Mouse (Mus musculus): ENCODE data around the gene Vdr. TPM values are rescaled to one million over a fixed set of nuclear protein-coding genes. Genes with fewer than 3 reads are reported as not detected.

Vdr gene
- total RNA-seq, 2 experiments from 2014 or later = 0.10 TPM; not detected in 1

DNA sequence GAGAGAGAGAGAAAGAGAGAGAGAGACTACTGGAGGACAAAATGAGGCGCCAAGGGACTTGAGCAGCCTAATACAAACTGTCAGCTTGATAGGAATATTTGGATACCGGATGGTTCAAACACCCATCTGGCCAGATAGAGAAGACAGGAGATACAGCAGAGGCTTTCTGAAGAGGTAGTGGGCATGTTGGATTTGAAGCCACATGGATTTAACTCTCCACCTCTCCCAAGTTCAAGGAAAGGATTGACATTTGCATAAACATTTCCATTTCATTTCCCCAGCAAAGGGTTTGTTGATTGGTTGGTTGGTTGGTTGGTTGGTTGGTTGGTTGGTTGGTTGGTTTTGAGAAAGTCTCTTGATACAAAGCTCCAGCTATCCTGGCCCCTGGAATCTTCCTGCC, 62.6 kb downstream of the Vdr start:
- no peak overlapping the region for H3K4me3 ChIP-seq
- H3K27ac ChIP-seq = no peak overlapping the region
- no peak for TF ChIP-seq CTCF (conservative IDR thresholded peaks at IDR 0.05)
- DNase-seq (ENCODE audit: low spot score in 2 of 2) = no peak

DNA sequence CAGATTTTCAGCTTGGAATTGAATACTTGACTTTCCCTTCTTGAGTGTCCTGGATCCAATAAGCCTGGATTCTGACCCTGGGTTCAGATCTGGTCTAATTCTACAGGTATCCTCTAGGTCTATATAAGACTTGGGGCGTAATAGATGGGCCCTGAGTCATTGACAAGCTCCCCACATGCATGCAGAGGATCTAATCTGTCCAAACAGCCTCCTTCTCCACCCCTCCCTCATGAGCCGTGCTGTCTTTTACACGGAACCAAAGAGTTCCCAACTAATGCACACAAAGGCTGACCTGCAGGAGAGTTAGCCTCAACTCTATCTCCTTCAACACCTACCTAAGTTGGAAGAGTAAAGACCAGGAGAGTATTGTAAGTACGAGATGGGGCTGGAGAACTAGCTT, 63.1 kb downstream of the Vdr start:
- DNase-seq (ENCODE audit: low spot score in 2 of 2) = no peak
- no peak for TF ChIP-seq CTCF (conservative IDR thresholded peaks at IDR 0.05)
- no peak overlapping the region for H3K27ac ChIP-seq
- H3K4me3 ChIP-seq = no peak overlapping the region

DNA sequence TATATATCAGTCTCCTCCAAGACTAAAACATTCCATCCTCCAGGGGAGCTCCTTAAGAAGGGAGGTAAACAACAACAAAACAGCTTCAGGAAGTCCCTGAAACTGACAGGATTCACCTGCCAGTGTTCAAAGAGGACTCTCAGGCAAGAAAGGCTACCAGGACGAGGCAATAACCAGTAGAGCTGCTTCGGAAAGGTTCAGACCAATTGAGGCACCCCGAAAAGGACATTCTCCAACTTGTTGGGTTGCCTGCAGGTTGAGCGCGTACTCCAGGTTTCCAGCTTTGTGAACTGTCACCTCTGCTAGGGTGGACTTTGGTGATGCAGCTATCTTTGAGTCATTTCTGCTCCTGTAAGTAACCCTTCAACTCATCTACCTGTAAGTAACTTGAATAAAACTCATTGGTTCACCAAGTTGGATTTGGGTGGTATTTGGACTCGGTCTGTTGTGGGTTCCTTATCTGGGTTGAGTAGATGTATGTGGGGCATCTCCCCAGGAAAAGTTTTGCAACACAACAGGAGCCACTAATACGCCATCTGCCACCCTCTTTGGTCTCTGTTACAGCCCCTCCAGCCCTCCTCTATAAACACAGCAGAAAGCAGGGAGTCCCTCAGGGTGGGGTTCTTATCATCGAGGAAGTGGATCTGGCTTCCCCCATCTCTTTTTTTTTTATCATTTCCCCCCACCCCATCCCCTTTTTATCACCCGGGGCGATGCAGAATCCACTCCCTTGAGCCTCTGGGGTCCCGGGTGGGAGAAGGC, 64.1 kb downstream of the Vdr start:
- H3K4me3 ChIP-seq = no peak overlapping the region
- no peak for TF ChIP-seq CTCF (conservative IDR thresholded peaks at IDR 0.05)
- no peak for DNase-seq (ENCODE audit: low spot score in 2 of 2)
- H3K27ac ChIP-seq = no peak overlapping the region

DNA sequence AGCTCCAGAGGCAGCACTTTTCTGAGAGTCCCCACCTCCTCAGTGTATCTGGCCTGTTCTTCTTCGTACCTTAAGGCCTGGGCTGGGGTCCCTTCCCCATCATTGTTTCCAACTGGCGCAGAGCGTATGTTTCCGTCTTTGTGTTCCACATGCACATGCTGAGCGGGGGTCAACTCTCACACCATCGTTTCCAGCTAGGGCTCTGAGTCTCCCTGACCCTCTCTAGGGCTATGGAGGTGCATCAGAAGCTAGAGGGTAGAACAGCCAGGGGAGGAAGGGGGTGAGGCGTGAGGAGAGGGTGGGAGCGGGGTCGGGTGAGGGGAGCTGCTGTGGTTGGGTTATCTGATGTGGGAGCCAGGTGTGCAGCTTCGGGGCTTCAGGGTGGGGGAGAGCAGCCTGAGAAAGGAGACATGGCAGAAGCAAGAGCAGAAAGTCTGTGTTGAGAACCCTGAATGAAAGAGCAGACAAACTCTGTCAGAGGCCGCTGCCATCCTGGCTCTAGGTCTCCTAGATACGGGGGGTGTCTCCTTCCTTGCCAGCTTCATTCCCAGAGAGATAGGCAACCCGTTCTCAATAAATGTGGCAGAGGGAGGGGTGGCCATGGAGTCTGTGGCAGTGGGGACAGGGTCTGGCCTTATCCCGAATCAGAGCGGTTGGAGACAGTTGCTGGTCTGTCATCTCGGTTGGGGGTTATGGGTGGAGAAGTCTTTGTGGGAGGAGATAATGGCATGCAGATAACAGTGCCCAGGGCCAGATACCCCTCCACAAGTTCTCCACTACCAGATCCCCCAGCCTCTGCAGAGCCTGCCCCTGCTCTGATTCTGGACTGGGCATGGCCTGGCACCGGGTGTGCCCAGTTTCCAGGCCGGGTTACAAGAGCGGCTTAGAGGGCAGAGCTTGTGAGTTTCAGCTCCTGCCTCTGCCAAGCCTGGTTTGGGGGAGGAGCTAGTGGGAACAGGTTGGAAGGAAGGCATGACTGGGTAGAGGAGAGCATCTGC, 66.1 kb downstream of the Vdr start, which contains the start of gene Hdac7:
TSS of gene Hdac7 (minus strand) at position 466 of the 998 bp plus-strand sequence.
- TF ChIP-seq CTCF (conservative IDR thresholded peaks at IDR 0.05) = no peak
- Histone ChIP-seq H3K27ac (no peak within 1 kb of the TSS), H3K4me3 (no peak within 1 kb of the TSS)
- DNase-seq (ENCODE audit: low spot score in 2 of 2) = no peak

DNA sequence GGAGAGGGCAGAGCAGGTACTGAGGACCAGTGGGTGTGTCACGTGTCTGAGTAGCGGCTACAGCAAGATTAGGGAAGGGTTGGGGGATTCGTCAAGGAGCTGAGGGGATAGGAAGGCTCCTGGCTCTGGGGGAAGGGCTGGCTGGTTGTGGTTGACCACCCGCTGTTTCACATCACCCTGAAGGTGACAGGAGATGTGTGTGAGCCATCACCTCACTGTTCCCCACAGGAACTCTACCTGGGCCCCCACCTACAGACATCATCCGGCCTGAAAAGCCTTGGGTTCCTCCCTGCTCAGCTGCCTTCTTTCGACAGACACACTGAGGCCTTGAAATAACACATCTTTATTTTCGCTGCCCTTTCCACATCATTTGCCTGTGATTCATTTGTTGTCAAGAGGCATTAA, 67.2 kb downstream of the Vdr start:
- no peak for DNase-seq (ENCODE audit: low spot score in 2 of 2)
- Histone ChIP-seq H3K27ac (no peak overlapping the region), H3K4me3 (no peak overlapping the region)
- TF ChIP-seq CTCF (conservative IDR thresholded peaks at IDR 0.05) = no peak

DNA sequence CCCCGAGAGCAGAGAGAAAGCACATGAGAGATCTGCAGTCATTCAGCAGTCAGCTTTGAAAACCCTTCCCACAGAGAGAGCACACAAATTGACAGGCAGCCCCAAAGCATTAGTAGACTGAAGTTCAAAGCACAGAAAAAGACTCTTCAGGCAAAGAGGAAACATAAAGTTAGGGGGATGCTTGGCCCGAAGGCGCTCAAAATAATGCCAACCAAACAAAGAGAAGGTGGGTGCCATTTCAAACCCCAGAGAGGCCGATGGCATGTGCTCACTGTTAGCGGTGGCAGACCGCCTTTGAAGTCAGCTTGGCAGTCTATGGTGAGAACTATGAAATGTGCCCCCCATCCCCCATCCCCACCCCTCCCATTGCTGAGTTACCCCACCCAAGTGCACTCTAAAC, 68.4 kb downstream of the Vdr start:
- TF ChIP-seq CTCF (conservative IDR thresholded peaks at IDR 0.05) = no peak
- no peak overlapping the region for H3K27ac ChIP-seq
- DNase-seq (ENCODE audit: low spot score in 2 of 2) = no peak
- no peak overlapping the region for H3K4me3 ChIP-seq

DNA sequence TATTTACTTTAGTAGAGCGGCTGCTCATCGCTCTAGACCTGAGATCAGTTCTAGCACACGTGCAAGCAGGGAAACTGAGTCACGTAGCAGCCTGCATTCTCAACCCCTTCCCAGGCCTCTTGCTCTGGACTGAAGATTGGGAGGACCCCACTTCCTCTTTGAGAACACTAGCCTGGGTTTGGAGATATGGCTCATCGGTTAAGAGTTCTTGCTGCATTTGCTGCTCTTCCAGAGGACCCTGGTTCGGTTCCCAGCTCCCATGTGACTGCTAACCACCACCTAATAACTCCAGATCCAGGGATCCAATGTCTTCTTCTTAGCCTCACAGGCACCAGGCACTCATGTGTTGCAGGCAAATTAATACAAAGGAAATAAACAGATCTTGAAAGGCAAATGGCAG, 69.0 kb downstream of the Vdr start:
- no peak overlapping the region for H3K4me3 ChIP-seq
- no peak overlapping the region for H3K27ac ChIP-seq
- TF ChIP-seq CTCF (conservative IDR thresholded peaks at IDR 0.05) = no peak
- DNase-seq (ENCODE audit: low spot score in 2 of 2) = no peak

DNA sequence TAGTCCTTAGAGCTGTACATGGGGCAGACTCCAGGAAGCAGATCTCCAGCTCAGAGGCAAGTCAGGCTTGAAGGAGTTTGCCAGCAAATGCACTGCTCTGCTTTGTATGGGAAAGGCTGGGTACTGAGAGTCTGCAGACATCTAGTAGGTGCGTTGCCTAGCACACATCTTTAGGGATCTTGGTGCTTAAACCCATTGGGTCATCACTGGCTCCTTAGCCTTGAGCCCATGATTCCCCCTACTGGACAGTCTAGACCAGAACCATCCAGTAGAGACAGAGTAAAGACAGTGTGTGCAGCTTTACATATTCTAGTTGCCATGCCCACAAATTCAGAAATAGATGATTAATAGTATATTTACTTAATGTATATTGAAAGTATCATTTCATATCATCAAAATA, 69.6 kb downstream of the Vdr start:
- no peak overlapping the region for H3K27ac ChIP-seq
- no peak overlapping the region for H3K4me3 ChIP-seq
- DNase-seq (ENCODE audit: low spot score in 2 of 2) = no peak
- TF ChIP-seq CTCF (conservative IDR thresholded peaks at IDR 0.05) = peak; percentile 70

DNA sequence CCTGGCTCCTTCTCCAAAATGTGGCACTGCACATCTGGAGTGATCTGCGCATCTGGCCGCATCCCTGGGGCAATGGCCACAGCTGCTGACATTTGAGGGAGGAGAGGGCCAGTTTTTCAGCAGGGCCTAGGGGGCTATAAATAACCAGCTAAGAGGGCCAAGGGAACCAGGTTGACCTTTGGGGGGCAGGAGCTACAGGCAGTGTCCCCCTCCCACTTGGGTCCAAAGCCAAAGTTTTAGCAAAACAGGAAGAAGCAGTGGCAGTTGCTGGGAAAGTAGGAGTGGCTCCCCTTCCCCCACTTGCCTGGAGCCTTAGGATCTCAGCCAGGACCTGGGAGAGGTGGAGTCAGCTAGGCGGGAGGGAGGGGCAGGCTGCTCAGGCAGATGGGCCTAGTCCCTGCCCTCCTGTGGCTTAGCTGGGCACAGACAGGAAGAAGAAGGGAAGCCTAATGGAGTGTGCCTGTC, 70.4 kb downstream of the Vdr start:
- no peak overlapping the region for H3K27ac ChIP-seq
- DNase-seq (ENCODE audit: low spot score in 2 of 2) = no peak
- no peak overlapping the region for H3K4me3 ChIP-seq
- no peak for TF ChIP-seq CTCF (conservative IDR thresholded peaks at IDR 0.05)

DNA sequence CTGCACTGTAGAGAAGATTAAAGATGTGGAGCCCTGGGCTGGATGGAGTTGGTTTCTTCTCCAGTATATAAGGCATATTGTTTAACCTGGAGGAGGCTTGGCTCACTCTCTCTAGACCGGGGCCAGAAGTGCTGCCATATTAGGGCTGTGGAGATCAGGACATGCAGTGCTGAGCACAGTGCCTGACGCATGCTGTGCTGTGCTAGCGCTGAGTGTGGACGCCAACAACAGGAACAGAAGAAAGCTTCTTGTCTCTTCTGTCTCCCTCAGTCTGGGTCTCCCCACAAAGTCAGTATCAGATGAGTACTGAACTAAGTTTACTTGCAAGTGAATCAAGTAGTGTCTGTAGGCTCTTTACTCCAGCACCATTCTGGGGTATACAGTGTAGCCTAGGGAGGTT, 71.0 kb downstream of the Vdr start:
- no peak for TF ChIP-seq CTCF (conservative IDR thresholded peaks at IDR 0.05)
- H3K4me3 ChIP-seq = no peak overlapping the region
- H3K27ac ChIP-seq = no peak overlapping the region
- DNase-seq (ENCODE audit: low spot score in 2 of 2) = no peak

DNA sequence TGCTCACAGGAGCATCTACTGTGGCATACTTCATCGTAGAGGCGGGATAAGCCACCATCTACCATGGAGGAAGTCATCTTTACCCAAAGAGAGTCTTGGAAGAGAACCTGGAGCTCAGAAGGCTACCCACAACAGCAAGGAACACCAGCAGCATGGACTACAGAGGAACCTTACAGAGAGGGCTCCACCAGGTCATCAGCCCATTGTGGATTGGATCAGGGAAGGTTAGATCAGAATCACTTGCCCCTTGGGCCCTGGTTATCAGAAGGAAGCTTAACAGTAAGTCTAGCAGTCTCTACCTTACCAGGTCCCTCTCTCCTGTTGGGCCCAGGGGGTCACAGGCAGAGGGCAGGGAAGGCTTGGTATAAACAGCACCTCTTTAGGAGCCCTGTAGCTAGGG, 71.4 kb downstream of the Vdr start:
- H3K4me3 ChIP-seq = no peak overlapping the region
- no peak for DNase-seq (ENCODE audit: low spot score in 2 of 2)
- no peak for TF ChIP-seq CTCF (conservative IDR thresholded peaks at IDR 0.05)
- H3K27ac ChIP-seq = no peak overlapping the region

DNA sequence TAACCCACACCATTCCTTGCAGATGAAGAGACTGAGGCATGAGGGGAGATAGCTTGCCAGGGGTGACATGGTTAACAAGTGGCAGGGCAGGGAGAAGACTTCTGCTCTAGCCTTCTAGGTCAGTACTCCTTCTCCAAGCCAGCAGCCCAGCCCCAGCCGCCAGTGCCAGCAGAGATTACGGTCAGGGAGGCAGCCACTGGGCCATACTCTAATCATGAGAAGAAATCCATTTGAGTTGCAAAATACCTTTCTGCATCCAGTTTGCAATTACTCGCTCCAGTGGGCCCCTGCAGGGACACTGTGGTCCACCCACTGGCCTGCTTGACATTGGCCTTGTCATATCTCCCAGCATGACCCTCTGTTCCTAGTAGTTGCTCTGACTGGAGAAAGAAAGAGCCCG, 72.0 kb downstream of the Vdr start:
- Histone ChIP-seq H3K27ac (no peak overlapping the region), H3K4me3 (no peak overlapping the region)
- no peak for DNase-seq (ENCODE audit: low spot score in 2 of 2)
- TF ChIP-seq CTCF (conservative IDR thresholded peaks at IDR 0.05) = no peak

DNA sequence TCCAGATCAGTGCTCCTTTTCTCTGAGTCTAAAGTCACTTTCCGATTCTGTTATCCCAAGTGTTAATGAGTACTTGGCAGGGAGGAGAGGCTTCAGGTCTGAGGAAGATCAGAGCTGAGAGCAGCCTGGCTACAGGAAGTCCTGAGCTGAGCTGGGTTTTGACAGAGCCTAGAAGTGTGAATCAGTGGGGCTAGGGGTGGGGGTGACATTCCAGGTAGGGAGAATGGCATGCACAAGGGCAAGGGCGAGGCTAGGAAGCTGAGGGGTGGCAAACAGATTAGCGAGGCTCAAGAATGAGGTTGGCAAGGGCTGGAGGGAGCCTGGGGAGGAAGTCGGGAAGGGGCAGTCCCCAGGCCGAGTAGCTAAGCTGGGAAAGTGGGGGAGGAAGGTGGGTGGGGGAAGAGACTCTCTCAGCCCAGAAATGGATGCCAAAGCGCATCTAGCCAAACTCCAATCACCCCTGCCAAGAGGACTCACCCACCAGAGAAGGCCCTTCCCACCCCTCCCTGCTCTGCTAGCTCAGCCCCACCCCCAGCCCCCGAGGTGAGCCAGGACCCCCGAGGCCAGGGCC, 72.9 kb downstream of the Vdr start:
- DNase-seq (ENCODE audit: low spot score in 2 of 2) = no peak
- Histone ChIP-seq H3K4me3 (no peak overlapping the region), H3K27ac (no peak overlapping the region)
- TF ChIP-seq CTCF (conservative IDR thresholded peaks at IDR 0.05) = no peak
